Mouse (Mus musculus) midbrain, embryonic 16.5 days (tissue): ENCODE measurements around the gene Zic4. TPM values are rescaled to one million over a fixed set of nuclear protein-coding genes. Genes with fewer than 3 reads are reported as not detected.

Experiments
- ATAC-seq: fragments of 200-750 bp; cut with Nextera tagmentation; 2 replicates; pipeline ENCODE4 v1.8.0; 2017; ENCODE audit warnings: moderate TSS enrichment
- H3K27ac ChIP-seq: fragments of 300-500 bp; sonication (generic); 2 replicates; pipeline ENCODE4 v1.5.1; 2014; ENCODE audit warnings: mild to moderate bottlenecking, low read length, mixed read lengths
- H3K27me3 ChIP-seq: fragments of 300-500 bp; sonication (generic); 2 replicates; pipeline ENCODE4 v1.6.1; 2014; ENCODE audit warnings: low read depth, low read length, mixed read lengths; ENCODE audit not compliant: control insufficient read depth, insufficient read depth
- H3K36me3 ChIP-seq: fragments of 300-500 bp; sonication (generic); 2 replicates; pipeline ENCODE4 v1.6.1; 2014; ENCODE audit warnings: mild to moderate bottlenecking, low read length, moderate library complexity, mixed read lengths; ENCODE audit not compliant: control insufficient read depth, insufficient read depth
- H3K4me1 ChIP-seq: fragments of 300-500 bp; sonication (generic); 2 replicates; pipeline ENCODE4 v1.6.1; 2014; ENCODE audit warnings: mild to moderate bottlenecking, low read length, mixed read lengths; ENCODE audit not compliant: control insufficient read depth, insufficient read depth
- H3K4me2 ChIP-seq: fragments of 300-500 bp; sonication (generic); 2 replicates; pipeline ENCODE4 v1.6.1; 2014; ENCODE audit warnings: mild to moderate bottlenecking, low read length, mixed read lengths
- H3K4me3 ChIP-seq: fragments of 300-500 bp; sonication (generic); 2 replicates; pipeline ENCODE4 v1.5.1; 2014; ENCODE audit warnings: low read depth, mild to moderate bottlenecking, low read length, moderate library complexity, mixed read lengths
- H3K9ac ChIP-seq: fragments of 300-500 bp; sonication (generic); 2 replicates; pipeline ENCODE4 v1.6.1; 2014; ENCODE audit warnings: low read depth, low read length, mixed read lengths
- H3K9me3 ChIP-seq: fragments of 300-500 bp; sonication (generic); replicated peaks from 2 replicates; pipeline ENCODE4 v1.6.1; 2014; ENCODE audit warnings: mild to moderate bottlenecking, low read length, mixed read lengths; ENCODE audit not compliant: control insufficient read depth, poor library complexity, severe bottlenecking
- WGBS: fragments of 180-500 bp; shearing (Covaris S2); extraction: QIAGEN DNeasy Blood & Tissue Kit; methylation state at CpG from one replicate; pipeline ENCODE4 v1.1.7; 2014; 5-methylcytosine and 5-hydroxymethylcytosine counted together
- polyA plus RNA-seq: library from polyadenylated mRNA; unstranded; fragments of >200 nt; fragmentation: Nextera tagmentation; extraction: Ambion mirVana; gene quantifications from 2 replicates; pipeline ENCODE4 v1.2.1, GENCODE M21; 2015

Zic4 gene
- polyA plus RNA-seq, 1 experiment from 2014 or later = 55.8 TPM

- Histone ChIP-seq H3K27ac (peak overlapping the region; percentile 86), H3K27me3 (peaks cover 28% of the 10 kb centered on the region), H3K9me3 (0 out of 2 replicates have a peak, but pooled peaks cover 3% of the 10 kb centered on the region), H3K4me2 (peak overlapping the region; percentile 43), H3K9ac (peak overlapping the region; percentile 47), H3K4me1 (no peaks in the 10 kb centered on the region), H3K4me3 (peak overlapping the region; percentile 55), H3K36me3 (no peaks in the 10 kb centered on the region)
- peak; percentile 15; the same call in 1 of the 2 replicates for ATAC-seq
- WGBS = under 1% methylated on average over 17 of the region's 18 CpGs
Observed at GRCm38 (mm10) chr9:91366226-91366998, 4.2 kb downstream of the Zic4 start.

DNA sequence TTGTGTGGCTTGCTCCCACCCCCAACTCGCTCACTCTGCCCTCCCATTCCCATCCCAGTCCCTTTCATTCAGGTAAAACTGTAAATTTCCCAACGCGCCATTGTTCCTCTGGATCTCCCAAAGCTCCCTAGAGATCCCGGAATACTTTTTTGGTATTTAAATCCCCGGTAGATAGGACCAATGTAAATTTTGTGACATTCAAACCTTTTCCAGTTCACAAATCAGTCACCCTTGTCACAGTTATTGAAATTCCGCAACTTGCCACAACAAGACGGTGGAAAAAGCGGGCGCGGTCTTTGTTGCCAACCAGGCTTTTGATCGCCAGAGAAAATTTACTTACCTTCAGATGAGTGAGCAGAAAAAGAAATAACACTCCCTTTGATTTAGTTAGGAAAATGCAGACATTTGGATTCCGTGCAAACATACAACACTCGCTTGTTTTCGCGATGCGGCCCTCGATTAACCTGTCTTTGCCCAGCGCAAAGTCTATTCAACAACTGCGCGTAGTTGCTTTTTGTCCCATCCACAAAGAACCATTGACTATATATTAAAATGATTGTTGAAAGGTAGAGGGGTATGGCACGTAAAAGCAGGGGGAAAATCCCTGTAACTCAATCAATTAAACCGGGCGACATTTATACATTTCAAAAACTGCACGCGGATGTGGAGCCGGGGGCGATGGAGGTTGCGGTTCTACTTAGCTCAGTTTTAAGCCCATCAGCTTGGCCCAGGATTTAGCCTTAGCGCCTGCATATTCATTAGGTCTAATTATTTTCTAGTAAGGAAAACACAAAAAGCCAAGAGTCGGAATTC is 5.0 kb downstream of the Zic4 start:
- Histone ChIP-seq H3K9me3 (0 out of 2 replicates have a peak, but pooled peaks cover 3% of the 10 kb centered on the region), H3K4me2 (peak overlapping the region; percentile 43), H3K9ac (peak overlapping the region; percentile 47), H3K4me3 (peak overlapping the region; percentile 55), H3K4me1 (no peaks in the 10 kb centered on the region), H3K27me3 (peaks cover 35% of the 10 kb centered on the region), H3K36me3 (no peaks in the 10 kb centered on the region), H3K27ac (peak overlapping the region; percentile 86)
- no peak for ATAC-seq
- 2% methylated on average over 30 of the region's 30 CpGs for WGBS

- 18% methylated on average over 3 of the region's 3 CpGs for whole genome bisulfite sequencing
Observed at GRCm38 (mm10) chr9:91368150-91368549, 5.9 kb downstream of the Zic4 start.

DNA sequence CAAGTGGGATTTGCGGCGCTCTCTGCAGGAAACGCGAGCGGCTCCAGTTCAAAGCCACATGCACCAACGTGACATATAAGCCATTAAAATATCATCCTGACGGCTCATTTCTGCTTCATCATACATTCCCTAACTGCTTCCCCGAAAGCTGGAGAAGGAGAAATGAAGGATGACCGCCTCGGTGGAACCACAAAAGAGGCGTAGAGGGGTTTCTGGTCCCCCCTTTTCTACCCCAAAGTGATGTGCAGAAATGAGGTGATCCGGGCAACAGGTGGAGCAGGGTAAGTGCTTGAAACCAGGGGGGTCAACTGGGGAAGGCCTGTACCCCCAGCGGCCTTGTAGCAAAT is 6.7 kb downstream of the Zic4 start:
- Histone ChIP-seq H3K9me3 (0 out of 2 replicates have a peak, but pooled peaks cover under 1% of the 10 kb centered on the region), H3K9ac (peak overlapping the region; percentile 61), H3K27me3 (peaks cover 45% of the 10 kb centered on the region), H3K4me3 (peak overlapping the region; percentile 29), H3K4me1 (no peaks in the 10 kb centered on the region), H3K27ac (peak overlapping the region; percentile 86), H3K36me3 (no peaks in the 10 kb centered on the region), H3K4me2 (peak overlapping the region; percentile 35)
- WGBS = 10% methylated on average over 13 of the region's 13 CpGs
- no peak for ATAC-seq

More at GRCm38 (mm10) chr9:91368150-91368549, 5.9 kb downstream of the Zic4 start:
- Histone ChIP-seq H3K4me3 (peak overlapping the region; percentile 29), H3K4me1 (no peaks in the 10 kb centered on the region), H3K27me3 (peaks cover 42% of the 10 kb centered on the region), H3K9ac (no peak overlapping the region), H3K27ac (peak overlapping the region; percentile 86), H3K36me3 (no peaks in the 10 kb centered on the region), H3K9me3 (0 out of 2 replicates have a peak, but pooled peaks cover 3% of the 10 kb centered on the region), H3K4me2 (peak overlapping the region; percentile 35)
- ATAC-seq = no peak

GRCm38 (mm10) chr9:91369293-91369991 is 7.2 kb downstream of the Zic4 start:
- ATAC-seq = no peak
- no peaks in the 10 kb centered on the region for H3K4me1 ChIP-seq
- peaks cover 47% of the 10 kb centered on the region for H3K27me3 ChIP-seq
- WGBS = 8% methylated on average over 26 of the region's 26 CpGs
- H3K4me3 ChIP-seq = peak overlapping the region; percentile 29
- no peaks in the 10 kb centered on the region for H3K36me3 ChIP-seq
- peak overlapping the region; percentile 35 for H3K4me2 ChIP-seq
- no peaks in the 10 kb centered on the region for H3K9me3 ChIP-seq
- H3K27ac ChIP-seq = peak overlapping the region; percentile 86
- H3K9ac ChIP-seq = peak overlapping the region; percentile 61

DNA sequence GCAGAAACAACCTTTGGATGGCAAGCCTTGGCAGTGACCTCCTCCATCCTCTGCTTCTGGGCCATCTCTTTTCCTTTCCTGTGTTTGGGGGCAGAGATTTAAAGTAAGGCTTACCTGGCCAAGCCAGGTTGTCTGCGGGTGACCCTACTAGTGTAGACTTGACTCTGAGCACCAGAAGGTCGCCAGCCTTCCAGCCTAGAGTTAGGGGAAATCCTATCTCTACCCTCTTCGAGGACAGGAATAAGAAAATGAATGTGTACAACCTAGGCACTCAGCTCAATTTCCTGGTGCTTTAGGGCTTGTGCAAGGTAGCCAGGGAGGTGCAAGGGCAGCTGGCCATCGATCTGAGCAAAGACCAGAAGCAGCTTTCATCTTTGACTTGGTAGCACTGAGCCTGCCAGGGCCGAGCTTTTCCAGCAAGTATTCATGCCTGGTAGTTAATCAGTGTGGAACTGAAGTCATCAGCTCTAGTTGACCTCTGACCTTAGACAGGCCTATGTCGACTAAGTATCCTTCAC is 8.0 kb downstream of the Zic4 start:
- no peak for ATAC-seq
- Histone ChIP-seq H3K27me3 (peaks cover 52% of the 10 kb centered on the region), H3K36me3 (no peaks in the 10 kb centered on the region), H3K9me3 (no peaks in the 10 kb centered on the region), H3K4me3 (peak overlapping the region; percentile 29), H3K9ac (peak overlapping the region; percentile 61), H3K27ac (peak overlapping the region; percentile 86), H3K4me2 (peak overlapping the region; percentile 35), H3K4me1 (no peaks in the 10 kb centered on the region)
- 22% methylated on average over 6 of the region's 6 CpGs for WGBS

DNA sequence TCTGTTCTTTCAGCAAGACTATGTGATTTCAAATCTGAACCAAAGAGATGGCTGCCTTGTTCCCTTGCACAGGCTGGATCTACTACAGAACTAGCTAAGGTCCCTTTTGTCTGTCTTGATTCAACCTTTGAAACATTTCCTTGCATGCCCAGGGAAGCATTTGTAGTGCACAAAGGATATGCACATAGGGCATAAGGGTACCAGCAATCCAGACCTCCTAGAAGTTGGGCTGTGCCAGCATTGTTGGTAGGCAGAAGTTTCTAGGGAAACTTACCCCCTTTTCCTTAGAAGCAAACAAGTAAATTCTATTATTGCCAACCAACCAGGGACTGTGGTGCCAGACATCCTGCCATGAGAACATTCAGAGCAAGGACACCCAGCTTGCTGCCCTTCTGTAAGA is 8.8 kb downstream of the Zic4 start:
- ATAC-seq = no peak
- Histone ChIP-seq H3K4me2 (peak overlapping the region; percentile 35), H3K27me3 (peaks cover 56% of the 10 kb centered on the region), H3K4me1 (no peaks in the 10 kb centered on the region), H3K36me3 (no peaks in the 10 kb centered on the region), H3K4me3 (peak overlapping the region; percentile 13; the same call in 1 of the 2 replicates), H3K9me3 (no peaks in the 10 kb centered on the region), H3K27ac (peak overlapping the region; percentile 86), H3K9ac (0 out of 2 replicates have a peak overlapping the region, but pooled peaks have one; percentile 30)

DNA sequence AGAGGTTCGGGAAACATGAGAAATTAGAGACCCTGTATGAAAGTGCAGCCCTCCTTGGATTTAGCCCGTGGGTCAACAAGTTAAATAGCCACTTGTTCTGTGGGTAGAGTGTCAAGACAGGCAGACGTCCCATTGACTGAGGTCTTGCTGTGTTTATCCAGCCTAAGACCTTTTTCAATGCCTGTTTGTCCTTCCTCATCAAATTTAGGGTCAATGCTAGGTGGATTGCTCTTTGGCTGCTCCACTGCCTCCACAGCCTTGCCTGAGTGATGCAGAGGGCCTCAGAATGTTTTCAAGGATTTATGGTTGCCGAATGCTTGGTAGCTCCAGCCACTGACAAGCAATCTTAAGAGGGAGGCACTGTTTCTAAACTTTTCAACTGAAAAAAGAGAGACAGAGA is 9.4 kb downstream of the Zic4 start:
- Histone ChIP-seq H3K9me3 (no peaks in the 10 kb centered on the region), H3K27me3 (peaks cover 61% of the 10 kb centered on the region), H3K4me3 (peak overlapping the region; percentile 13; the same call in 1 of the 2 replicates), H3K9ac (peak overlapping the region; percentile 30; the same call in 1 of the 2 replicates), H3K4me1 (no peaks in the 10 kb centered on the region), H3K4me2 (peak overlapping the region; percentile 35), H3K36me3 (no peaks in the 10 kb centered on the region), H3K27ac (peak overlapping the region; percentile 86)
- no peak for ATAC-seq
- WGBS = 36% methylated on average over 4 of the region's 4 CpGs
